Mouse (Mus musculus): ENCODE results near the gene Faf1.

- no peak for TF ChIP-seq CTCF (IDR thresholded peaks at IDR 0.05; ENCODE audit: borderline replicate concordance, control insufficient read depth, extremely low read depth, insufficient read depth, low read length, poor library complexity)
- TF ChIP-seq POLR2A (IDR thresholded peaks at IDR 0.05; ENCODE audit: control insufficient read depth, extremely low read depth, insufficient read depth, low read length, poor library complexity): no peak
These were observed 16.3 kb downstream of the Faf1 start for GRCm38 (mm10) chr4:109692674-109693073.
